Mouse (Mus musculus) layer of hippocampus, adult 8-10 months (tissue): ENCODE data around the gene Zbtb14. TPM values are rescaled to one million over a fixed set of nuclear protein-coding genes. Genes with fewer than 3 reads are reported as not detected.

Source experiments
- DNase-seq, 2 experiments: peaks; one replicate each; pipeline ENCODE4 v3.0.0; 2022; ENCODE audit warnings: low spot score in 2 of 2
- total RNA-seq, 4 experiments: library from RNA; stranded (reverse); gene quantifications; 2 replicates each; pipeline ENCODE4 v1.2.4; 2022

Zbtb14 gene
- 10 to 100 TPM; 20.9 to 24.4 (median 22.4) TPM for total RNA-seq

GRCm38 (mm10) chr17:69382511-69383100 is at the start of gene Zbtb14:
Gene Zbtb14, plus strand, starts transcription at chr17:69383050.
- DNase-seq: peak; percentile 84 to 86

- no peak for DNase-seq
Measured at GRCm38 (mm10) chr17:69346056-69346455, 36.8 kb upstream of the Zbtb14 start.

GRCm38 (mm10) chr17:69349014-69349531 is 33.8 kb upstream of the Zbtb14 start:
- peak in 1 of 2 experiments; percentile 11 for DNase-seq

GRCm38 (mm10) chr17:69365049-69365448 is 17.8 kb upstream of the Zbtb14 start:
- no peak for DNase-seq

- no peak for DNase-seq
Measured at GRCm38 (mm10) chr17:69380838-69381237, 2.0 kb upstream of the Zbtb14 start.

GRCm38 (mm10) chr17:69383201-69383940 is 521 bp downstream of the Zbtb14 start:
- DNase-seq: peak; percentile 52 to 65

- DNase-seq: peak; percentile 67 to 80
Measured at GRCm38 (mm10) chr17:69383941-69384665, 1.3 kb downstream of the Zbtb14 start.

- no peak for DNase-seq
Measured at GRCm38 (mm10) chr17:69396147-69397033, 13.5 kb downstream of the Zbtb14 start.

GRCm38 (mm10) chr17:69397163-69397562 is 14.3 kb downstream of the Zbtb14 start:
- DNase-seq: no peak

- DNase-seq: no peak
Measured at GRCm38 (mm10) chr17:69398092-69398491, 15.2 kb downstream of the Zbtb14 start.

- no peak for DNase-seq
Measured at GRCm38 (mm10) chr17:69401146-69401545, 18.3 kb downstream of the Zbtb14 start.

- DNase-seq: no peak
Measured at GRCm38 (mm10) chr17:69416163-69416562, 33.3 kb downstream of the Zbtb14 start.

- DNase-seq: peak; percentile 86 to 94
Measured at GRCm38 (mm10) chr17:69416920-69417661, 34.2 kb downstream of the Zbtb14 start.

- no peak for DNase-seq
Measured at GRCm38 (mm10) chr17:69417724-69418373, 35.0 kb downstream of the Zbtb14 start.

GRCm38 (mm10) chr17:69421592-69421991 is 38.7 kb downstream of the Zbtb14 start:
- DNase-seq: no peak

GRCm38 (mm10) chr17:69437836-69438235 is 55.0 kb downstream of the Zbtb14 start:
- no peak for DNase-seq

- no peak for DNase-seq
Measured at GRCm38 (mm10) chr17:69438486-69438885, 55.6 kb downstream of the Zbtb14 start.

- DNase-seq: peak; percentile 26 to 44
Measured at GRCm38 (mm10) chr17:69438990-69439491, 56.2 kb downstream of the Zbtb14 start, which contains the start of gene Akain1. Gene Akain1, plus strand, starts transcription at chr17:69439326.
